Mouse (Mus musculus): ENCODE data around the gene Lins1. TPM values are rescaled to one million over a fixed set of nuclear protein-coding genes. Genes with fewer than 3 reads are reported as not detected.

The Lins1 gene
- polyA plus RNA-seq, 1 experiment = not detected

GRCm38 (mm10) chr7:66741008-66741407 lies 51.3 kb downstream of the Lins1 start:
- Histone ChIP-seq H3K27ac (ENCODE audit: insufficient read depth, low read depth, low read length) (no peak overlapping the region), H3K4me1 (ENCODE audit: control insufficient read depth, insufficient read depth, low read length) (peaks cover 2% of the 10 kb centered on the region), H3K4me3 (ENCODE audit: insufficient read depth, low read depth, low read length) (no peak overlapping the region)
- TF ChIP-seq POLR2A (IDR thresholded peaks at IDR 0.05; ENCODE audit: insufficient read depth, low read depth, low read length) (no peak), CTCF (IDR thresholded peaks at IDR 0.05; ENCODE audit: insufficient read depth, low read depth, low read length) (no peak)
- 81% methylated on average over 5 of the region's 5 CpGs for WGBS

- WGBS = 85% methylated on average over 8 of the region's 8 CpGs
- Histone ChIP-seq H3K4me3 (ENCODE audit: insufficient read depth, low read depth, low read length) (no peak overlapping the region), H3K27ac (ENCODE audit: insufficient read depth, low read depth, low read length) (no peak overlapping the region), H3K4me1 (ENCODE audit: control insufficient read depth, insufficient read depth, low read length) (peaks cover 2% of the 10 kb centered on the region)
- TF ChIP-seq POLR2A (IDR thresholded peaks at IDR 0.05; ENCODE audit: insufficient read depth, low read depth, low read length) (no peak), CTCF (IDR thresholded peaks at IDR 0.05; ENCODE audit: insufficient read depth, low read depth, low read length) (no peak)
Measured at GRCm38 (mm10) chr7:66741412-66741811, 51.7 kb downstream of the Lins1 start.

GRCm38 (mm10) chr7:66743377-66743781 lies 53.7 kb downstream of the Lins1 start, which contains the start of gene Cers3:
TSS of gene Cers3 (plus strand) at chr7:66743504.
- Histone ChIP-seq H3K27ac (ENCODE audit: insufficient read depth, low read depth, low read length) (no peak within 1 kb of the TSS), H3K4me1 (ENCODE audit: control insufficient read depth, insufficient read depth, low read length) (no peaks in the 10 kb centered on the region; the same call in 1 of the 2 replicates), H3K4me3 (ENCODE audit: insufficient read depth, low read depth, low read length) (no peak within 1 kb of the TSS)
- TF ChIP-seq CTCF (IDR thresholded peaks at IDR 0.05; ENCODE audit: insufficient read depth, low read depth, low read length) (no peak), POLR2A (IDR thresholded peaks at IDR 0.05; ENCODE audit: insufficient read depth, low read depth, low read length) (no peak)
- WGBS = 86% methylated on average over 9 of the region's 9 CpGs

- Histone ChIP-seq H3K4me3 (ENCODE audit: insufficient read depth, low read depth, low read length) (no peak overlapping the region), H3K4me1 (ENCODE audit: control insufficient read depth, insufficient read depth, low read length) (no peaks in the 10 kb centered on the region), H3K27ac (ENCODE audit: insufficient read depth, low read depth, low read length) (no peak overlapping the region)
- 75% methylated on average over 7 of the region's 7 CpGs for WGBS
- TF ChIP-seq CTCF (IDR thresholded peaks at IDR 0.05; ENCODE audit: insufficient read depth, low read depth, low read length) = no peak
- TF ChIP-seq POLR2A (IDR thresholded peaks at IDR 0.05; ENCODE audit: insufficient read depth, low read depth, low read length) = no peak
Measured at GRCm38 (mm10) chr7:66746972-66747371, 57.3 kb downstream of the Lins1 start.

GRCm38 (mm10) chr7:66749998-66750397 lies 60.3 kb downstream of the Lins1 start:
- no peak overlapping the region for H3K27ac ChIP-seq (ENCODE audit: insufficient read depth, low read depth, low read length)
- H3K4me3 ChIP-seq (ENCODE audit: insufficient read depth, low read depth, low read length) = no peak overlapping the region
- TF ChIP-seq POLR2A (IDR thresholded peaks at IDR 0.05; ENCODE audit: insufficient read depth, low read depth, low read length) (no peak), CTCF (IDR thresholded peaks at IDR 0.05; ENCODE audit: insufficient read depth, low read depth, low read length) (no peak)
- no peaks in the 10 kb centered on the region for H3K4me1 ChIP-seq (ENCODE audit: control insufficient read depth, insufficient read depth, low read length)
- WGBS = 74% methylated on average over 1 of the region's 1 CpGs

- Histone ChIP-seq H3K27ac (ENCODE audit: insufficient read depth, low read depth, low read length) (no peak overlapping the region), H3K4me1 (ENCODE audit: control insufficient read depth, insufficient read depth, low read length) (no peaks in the 10 kb centered on the region), H3K4me3 (ENCODE audit: insufficient read depth, low read depth, low read length) (no peak overlapping the region)
- WGBS = 88% methylated on average over 8 of the region's 8 CpGs
- TF ChIP-seq POLR2A (IDR thresholded peaks at IDR 0.05; ENCODE audit: insufficient read depth, low read depth, low read length) (no peak), CTCF (IDR thresholded peaks at IDR 0.05; ENCODE audit: insufficient read depth, low read depth, low read length) (no peak)
Measured at GRCm38 (mm10) chr7:66753816-66754215, 64.1 kb downstream of the Lins1 start.

GRCm38 (mm10) chr7:66755611-66756010 lies 65.9 kb downstream of the Lins1 start:
- TF ChIP-seq POLR2A (IDR thresholded peaks at IDR 0.05; ENCODE audit: insufficient read depth, low read depth, low read length) = no peak
- TF ChIP-seq CTCF (IDR thresholded peaks at IDR 0.05; ENCODE audit: insufficient read depth, low read depth, low read length) = no peak
- no peak overlapping the region for H3K4me3 ChIP-seq (ENCODE audit: insufficient read depth, low read depth, low read length)
- WGBS = 82% methylated on average over 7 of the region's 7 CpGs

More at GRCm38 (mm10) chr7:66755611-66756010, 65.9 kb downstream of the Lins1 start:
- no peaks in the 10 kb centered on the region for H3K4me1 ChIP-seq (ENCODE audit: control insufficient read depth, insufficient read depth, low read length)
- H3K27ac ChIP-seq (ENCODE audit: insufficient read depth, low read depth, low read length) = no peak overlapping the region

Other genes with a start within 250 kb of the Lins1 start
- gene Asb7, start 293 bp upstream of the Lins1 start, polyA plus RNA-seq (2012; ENCODE audit: insufficient read depth, insufficient read length, low replicate concordance, missing spikeins) = not detected in 2 replicates
- not detected in 2 replicates for gene Cers3, start 53.6 kb downstream of the Lins1 start, polyA plus RNA-seq (2012; ENCODE audit: insufficient read depth, insufficient read length, low replicate concordance, missing spikeins)
- gene Adamts17, start 149.8 kb downstream of the Lins1 start, polyA plus RNA-seq (2012; ENCODE audit: insufficient read depth, insufficient read length, low replicate concordance, missing spikeins) = not detected in 2 replicates